Mouse (Mus musculus) thymus, adult 18-20 months (tissue): ENCODE data around the gene Tchh.
"Not testable (repeated sequence)": the region's sequence is repeated elsewhere in the genome, so short reads cannot be mapped to it uniquely, and the experiment has no call there.

Experiments
- DNase-seq, 2 experiments: peaks; one replicate each; pipeline ENCODE4 v3.0.0; 2022; ENCODE audit warnings: mixed read lengths in 2 of 2

Tchh gene

DNA sequence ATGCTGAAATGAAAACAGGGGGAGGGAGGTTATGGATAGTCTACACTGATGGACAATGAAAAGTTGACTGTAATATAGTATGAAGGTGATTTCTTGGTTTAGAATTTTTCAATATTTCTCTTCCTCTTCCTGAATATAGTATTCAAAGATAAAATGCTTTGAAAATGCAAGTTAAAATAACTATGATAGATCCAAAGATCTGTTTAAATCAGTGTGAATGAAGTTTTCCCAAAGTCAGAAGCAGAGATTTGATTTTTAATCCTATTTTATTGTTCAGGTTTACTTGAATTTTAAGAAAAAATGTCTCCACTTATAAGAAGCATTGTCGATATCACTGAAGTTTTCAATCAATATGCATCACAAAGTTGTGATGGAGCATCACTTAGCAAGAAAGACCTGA, at the start of gene Tchh:
TSS of gene Tchh (plus strand) at position 301 of the 400 bp plus-strand sequence.
- no peak for DNase-seq

DNA sequence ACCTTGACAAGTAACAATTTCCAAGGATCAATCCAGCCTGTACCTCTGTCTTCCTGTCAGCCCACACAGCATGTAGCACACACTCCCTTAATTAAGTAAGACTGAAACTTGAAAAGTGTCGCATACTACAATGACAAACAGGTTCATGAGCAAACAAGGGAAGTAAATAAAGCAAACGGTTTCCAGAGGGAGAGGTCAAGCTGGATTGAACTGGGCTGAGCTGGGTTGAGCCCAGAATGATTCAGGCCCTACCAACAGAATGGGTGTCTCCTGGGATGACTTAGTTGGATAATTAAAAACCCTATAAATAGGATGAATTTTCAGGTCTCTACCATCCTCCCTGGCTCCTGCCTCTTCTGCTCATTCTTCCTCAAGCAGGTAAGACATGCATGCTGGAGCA, 48.8 kb upstream of the Tchh start, which contains the start of gene Rptn:
TSS of gene Rptn (plus strand) at position 334 of the 400 bp plus-strand sequence.
- DNase-seq, result no peak

DNA sequence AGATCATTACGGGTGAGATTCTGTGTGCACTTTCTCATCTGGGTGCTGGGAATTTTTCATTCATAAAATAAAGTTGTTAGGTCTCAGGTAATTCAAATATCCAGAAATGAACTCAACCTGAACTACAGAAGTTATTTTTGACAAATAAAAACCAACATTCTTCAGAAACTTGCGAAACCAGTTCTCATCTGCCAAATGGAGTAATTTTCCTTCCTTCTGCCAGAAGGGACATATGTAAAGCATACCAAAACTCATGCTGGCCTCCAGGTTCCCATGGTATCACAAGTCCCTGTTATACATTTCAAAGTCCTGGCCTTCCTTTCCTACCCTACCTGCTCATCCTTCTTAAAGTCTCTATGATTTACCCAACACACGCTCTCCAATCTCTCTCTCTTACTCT, 38.2 kb upstream of the Tchh start:
- DNase-seq, result no peak

DNA sequence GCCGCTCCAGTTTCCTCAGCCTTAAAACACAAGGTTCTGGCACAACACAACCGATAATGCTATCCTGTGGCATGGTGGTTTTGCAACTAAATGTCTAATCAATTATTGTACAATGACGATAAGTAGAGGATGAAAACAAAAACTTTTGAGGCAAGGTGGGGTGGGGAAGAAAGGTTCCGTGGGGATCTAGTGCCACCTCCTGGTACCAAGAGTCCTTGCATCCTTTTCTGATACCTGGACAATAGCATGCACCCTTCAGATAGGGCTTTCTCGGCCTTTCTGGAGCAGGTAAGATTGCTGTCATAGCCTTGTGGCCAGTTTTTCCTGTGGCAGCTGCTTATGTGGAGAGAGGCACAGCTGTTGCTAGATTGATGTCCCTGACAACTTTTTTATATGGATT, 35.1 kb upstream of the Tchh start:
- no peak for DNase-seq

DNA sequence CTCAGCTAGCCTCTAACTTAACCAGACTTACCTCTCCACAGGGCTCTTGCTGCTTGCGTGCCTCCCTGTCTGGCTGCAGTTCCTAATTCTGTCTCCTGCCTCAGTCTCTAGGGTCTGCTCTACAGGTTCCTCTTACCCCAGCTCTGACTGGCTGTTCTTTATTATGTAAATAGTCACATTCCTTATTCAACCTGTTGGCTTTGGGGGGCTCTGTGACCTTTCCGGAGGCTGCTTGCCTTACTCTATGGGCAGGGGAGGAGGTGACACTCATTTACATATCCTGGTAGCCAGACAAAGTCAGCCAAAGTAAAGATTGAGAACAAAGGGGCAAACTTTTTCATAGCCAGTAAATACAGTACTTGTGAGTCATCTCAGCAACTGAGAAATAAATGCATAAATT, 30.2 kb upstream of the Tchh start:
- no peak for DNase-seq

DNA sequence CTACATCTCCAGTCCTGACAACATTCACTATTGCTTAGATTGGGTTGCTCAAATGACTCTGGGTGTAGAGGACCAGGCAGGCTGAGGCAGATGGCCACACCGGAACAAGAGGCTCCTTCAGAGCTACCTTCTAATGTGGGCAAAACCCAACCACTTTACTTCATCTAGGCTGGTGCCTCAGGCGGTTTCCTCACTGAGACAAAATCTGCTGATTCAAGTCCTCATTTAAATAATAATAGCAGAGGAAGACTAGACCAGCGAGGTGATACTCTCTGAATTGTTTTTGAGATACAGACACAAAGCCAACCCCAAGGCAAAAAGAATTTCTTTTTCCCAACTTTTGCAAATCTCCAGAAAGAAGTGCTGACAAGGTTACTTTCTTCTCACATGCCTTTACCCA, 10.5 kb upstream of the Tchh start:
- no peak for DNase-seq

DNA sequence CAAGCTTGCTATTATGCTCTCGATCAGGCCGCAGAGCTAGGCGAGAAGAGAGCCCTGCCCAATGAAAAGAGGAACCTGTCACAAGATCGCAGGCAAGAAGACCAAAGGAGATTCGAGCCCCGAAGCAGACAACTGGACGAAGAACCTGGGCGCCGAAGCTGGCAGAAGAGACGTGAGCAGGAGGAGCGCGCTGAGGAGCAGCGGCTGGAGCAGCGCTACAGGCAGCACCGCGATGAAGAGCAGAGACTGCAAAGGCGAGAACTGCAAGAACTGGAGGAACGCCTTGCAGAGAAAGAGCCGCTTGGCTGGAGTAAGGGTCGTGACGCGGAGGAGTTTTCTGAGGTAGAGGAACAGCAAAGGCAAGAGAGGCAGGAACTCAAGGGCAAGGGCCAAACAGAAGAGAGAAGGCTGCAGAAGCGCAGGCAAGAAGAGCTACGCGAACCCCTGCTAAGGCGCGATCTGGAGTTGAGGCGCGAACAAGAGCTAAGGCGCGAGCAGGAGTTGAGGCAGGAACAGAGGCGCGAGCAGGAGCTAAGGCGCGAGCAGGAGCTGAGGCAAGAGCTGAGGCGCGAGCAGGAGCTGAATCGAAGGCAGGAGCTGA, 1.5 kb downstream of the Tchh start:
- DNase-seq, result no peak

DNA sequence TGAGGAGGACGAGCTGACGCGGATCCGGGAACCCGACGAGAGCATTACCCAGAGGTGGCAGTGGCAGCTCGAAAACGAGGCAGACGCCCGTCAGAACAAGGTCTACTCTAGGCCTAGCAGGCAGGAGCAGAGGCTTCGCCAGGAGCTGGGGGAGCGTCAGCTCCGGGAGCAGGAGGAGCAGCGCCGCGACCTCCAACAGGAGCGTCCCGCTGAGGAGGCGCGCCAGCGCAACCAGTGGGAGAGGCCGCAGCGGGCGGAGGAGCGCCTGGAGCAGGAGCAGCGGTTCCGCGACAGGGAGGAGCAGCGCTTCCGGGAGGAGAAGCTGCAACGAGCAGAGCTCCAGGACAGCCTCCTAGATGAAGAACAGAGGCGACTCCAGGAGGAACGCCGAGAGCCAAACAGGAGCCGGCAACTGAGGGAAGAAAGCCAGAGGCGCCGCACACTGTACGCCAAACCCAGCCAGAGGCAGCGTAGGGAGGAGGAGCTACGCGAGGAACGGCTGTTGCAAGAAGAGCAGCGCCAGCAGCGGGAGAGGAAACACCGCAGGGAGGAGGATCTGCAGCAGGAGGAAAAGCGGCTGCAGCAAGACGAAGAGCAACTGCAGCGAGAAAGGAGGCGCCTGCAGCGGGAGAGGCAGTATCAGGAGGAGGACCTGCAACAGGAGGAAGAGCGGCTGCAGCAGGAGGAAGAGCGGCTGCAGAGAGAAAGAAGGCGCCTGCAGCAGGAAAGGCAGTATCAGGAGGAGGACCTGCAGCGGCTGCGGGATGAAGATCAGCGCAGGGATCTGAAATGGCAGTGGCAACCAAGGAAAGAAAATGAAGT, 2.4 kb downstream of the Tchh start:
- peak in 1 of 2 experiments; percentile 6 for DNase-seq

DNA sequence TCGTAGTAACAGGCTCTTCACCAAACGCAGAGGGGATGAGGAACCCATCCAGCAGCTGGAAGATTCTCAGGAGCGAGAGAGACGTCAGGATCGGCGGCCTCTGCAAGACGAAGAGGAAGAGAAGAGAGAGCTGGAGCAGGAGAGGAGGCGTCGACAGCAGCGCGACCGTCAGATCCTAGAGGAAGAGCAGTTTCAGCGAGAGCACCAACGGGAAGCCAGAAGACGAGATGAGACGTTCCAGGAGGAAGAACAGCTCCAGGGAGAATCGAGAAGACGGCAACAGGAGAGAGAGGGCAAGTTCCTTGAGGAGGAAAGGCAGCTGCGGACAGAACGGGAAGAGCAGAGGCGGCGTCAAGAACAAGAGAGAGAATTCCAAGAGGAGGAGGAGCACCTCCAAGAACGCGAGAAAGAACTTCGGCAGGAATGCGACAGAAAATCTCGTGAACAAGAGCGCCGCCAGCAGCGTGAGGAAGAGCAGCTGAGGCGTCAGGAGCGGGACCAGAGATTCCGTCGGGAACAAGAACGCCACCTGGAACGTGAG, 3.1 kb downstream of the Tchh start:
- no peak for DNase-seq

DNA sequence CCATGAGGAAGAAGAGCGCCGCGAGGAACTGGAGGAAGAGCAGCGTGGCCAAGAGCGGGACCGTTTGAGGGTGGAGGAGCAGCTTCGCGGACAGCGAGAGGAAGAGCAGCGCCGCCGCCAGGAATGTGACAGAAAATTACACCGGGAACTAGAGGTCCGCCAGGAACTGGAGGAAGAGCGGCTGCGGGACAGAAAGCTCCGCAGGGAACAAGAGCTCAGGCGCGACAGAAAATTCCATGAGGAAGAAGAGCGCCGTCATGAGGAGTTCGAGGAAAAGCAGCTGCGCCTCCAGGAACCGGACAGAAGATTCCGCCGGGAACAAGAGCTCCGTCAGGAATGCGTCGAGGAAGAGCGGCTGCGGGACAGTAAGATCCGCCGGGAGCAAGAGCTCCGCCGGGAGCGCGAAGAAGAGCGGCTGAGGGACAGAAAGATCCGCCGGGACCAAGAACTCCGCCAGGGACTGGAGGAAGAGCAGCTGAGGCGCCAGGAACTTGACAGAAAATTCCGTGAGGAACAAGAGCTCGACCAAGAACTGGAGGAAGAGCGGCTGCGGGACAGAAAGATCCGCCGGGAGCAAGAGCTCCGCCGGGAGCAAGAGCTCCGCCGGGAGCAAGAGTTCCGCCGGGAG, 4.1 kb downstream of the Tchh start:
- DNase-seq, result no peak

DNA sequence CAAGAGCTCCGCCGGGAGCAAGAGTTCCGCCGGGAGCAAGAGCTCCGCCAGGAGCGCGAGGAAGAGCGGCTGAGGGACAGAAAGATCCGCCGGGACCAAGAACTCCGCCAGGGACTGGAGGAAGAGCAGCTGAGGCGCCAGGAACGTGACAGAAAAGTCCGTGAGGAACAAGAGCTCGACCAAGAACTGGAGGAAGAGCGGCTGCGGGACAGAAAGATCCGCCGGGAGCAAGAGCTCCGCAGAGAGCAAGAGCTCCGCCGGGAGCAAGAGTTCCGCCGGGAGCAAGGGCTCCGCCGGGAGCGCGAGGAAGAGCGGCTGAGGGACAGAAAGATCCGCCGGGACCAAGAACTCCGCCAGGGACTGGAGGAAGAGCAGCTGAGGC, 4.6 kb downstream of the Tchh start:
- DNase-seq, result not testable (repeated sequence)

DNA sequence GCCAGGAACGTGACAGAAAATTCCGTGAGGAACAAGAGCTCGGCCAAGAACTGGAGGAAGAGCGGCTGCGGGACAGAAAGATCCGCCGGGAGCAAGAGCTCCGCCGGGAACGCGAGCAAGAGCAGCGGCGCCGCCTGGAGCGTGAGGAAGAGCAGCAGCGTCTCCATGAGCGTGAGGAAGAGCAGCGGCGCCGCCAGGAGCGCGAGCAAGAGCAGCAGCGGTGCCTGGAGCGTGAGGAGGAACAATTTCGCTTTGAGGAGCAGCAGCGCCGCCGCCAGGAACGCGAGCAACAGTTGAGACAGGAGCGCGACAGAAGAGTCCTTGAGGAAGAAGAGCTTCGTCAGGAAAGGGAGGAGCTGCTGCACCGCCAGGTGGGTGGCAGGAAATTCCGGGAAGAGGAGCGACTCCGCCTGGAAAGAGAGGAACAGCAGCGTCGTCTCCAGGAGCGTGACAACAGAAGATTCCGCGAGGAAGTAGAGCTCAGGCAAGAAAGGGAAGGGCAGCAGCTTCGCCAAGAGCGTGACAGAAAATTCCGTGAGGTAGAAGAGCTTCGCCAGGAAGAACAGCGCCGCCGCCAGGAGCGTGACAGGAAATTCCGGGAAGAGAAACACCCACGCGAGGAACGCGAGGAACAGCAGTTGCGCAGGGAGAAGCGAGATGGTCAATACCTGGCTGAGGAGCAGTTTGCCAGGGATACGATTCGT, 5.2 kb downstream of the Tchh start:
- no peak for DNase-seq

DNA sequence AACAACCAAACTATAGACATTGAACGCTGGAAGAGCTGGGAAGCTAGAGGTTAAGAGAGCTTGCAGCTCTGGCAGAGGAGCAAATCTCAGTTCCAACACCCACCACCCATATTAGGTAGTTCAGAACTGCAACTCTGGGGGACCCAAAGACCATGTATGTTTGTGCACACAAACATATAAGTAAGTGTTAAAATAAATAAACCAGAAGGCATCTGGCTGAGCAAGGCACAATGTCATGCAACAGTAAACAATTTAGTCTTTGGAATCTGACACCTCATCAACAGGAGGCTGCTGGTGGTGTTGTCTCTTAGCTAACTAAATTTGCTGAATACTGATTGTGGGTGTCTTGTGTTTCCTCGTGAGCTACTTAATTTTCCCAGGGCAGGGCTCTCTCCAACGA, 24.4 kb downstream of the Tchh start:
- DNase-seq, result no peak

DNA sequence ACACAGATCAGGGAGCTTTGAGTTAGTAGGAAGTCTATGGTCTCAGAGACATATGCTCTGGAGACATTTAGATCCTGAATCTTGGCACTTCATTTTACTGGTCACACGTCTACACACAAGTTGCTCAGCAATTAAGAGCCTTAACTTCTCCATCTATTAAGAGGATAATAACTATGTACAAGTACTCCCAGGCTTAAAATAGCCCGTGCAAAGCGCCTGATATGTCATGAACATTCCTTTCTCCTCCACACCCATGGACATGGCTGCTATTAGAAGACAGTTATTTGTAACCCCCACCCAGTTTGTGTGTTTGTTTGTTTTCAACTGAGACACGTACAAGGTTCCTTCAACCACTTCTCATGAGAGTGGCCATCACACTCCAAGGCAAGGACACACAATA, 25.0 kb downstream of the Tchh start:
- no peak for DNase-seq

DNA sequence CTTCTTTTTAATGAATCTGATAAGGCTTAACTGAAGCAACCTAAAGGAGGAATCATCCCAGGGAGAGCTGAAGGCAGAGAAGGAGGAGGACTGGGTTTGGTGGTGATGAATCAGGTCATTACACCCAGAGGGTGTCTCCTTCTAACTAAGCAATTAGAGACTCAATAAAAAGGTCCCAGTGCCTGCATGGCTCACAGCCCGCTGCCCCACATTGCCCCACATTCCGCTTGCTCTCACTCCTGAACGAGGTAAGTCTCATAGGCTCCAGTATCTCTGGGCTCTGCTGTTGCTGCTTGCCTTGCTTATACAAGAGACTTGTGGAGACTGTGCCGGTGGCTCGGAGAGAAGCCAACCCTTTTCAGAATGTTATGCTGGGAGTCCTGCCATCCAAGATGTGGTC, 26.4 kb downstream of the Tchh start, which contains the start of gene Tchhl1:
TSS of gene Tchhl1 (plus strand) at position 194 of the 400 bp plus-strand sequence.
- DNase-seq, result no peak

DNA sequence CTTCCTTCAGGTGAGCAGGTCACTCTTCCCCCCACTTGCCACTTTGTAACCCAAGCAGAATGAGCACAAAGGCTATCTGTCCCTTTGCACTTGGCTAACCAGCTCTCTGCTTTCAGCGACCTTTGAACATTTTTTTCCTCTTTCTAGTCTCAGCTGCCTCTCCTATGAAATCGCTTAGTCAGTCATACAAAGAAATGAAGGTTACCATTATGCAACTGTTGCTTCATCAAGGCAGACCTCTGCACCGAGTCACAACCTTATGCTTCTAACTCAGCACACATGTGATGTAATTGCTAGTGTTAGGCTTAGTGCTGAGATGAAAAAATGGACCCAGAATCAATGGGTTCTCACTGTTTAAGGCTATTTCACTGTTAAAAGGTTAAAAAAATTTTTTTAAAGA, 27.5 kb downstream of the Tchh start:
- no peak for DNase-seq

DNA sequence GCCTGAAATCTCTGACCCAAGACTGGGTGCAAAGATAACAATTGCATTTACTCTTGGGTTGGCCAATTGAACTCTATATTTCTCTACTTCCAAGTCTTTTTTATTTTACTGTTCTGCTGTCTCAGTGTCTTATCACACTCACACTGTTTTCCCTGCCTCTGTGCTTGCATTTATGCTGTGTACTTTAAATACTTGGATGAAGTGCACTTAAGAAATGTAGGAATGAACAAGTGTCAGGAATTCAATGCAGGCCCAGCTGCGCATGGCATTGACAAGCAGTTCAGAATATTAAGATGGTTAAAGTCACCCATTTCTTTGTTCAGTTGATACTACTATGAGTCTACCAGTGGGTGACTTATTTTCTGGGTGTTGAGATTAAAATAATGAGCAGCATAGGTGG, 37.9 kb downstream of the Tchh start:
- DNase-seq, result no peak

DNA sequence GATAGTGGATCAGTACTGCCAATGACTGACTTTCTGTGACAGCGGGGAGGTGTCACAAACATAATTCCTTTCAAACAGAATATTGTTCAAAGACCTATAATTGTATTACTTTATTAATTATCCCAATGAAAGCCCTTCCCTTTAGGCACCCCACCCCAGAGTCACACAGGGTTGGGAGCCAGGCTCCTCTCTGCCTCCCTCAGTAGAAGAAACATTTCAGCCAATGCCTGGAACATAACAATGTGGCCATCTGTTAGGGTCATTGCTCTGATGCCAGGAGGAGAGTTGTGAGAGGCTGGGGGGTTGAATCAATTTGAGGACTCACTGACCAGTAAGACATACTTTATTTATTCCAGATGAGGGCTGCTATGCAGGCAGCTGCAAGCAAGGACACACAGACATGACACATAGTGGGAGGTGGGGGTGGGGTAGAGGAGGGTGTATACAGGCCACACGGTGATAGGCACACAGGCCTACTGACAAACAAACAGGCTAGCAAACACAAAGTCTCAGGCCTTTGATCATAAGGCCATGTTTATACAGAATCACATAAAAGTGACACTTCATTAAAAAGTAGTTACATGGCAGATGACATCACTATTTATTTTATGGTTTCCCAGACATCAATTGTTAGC, 40.0 kb downstream of the Tchh start:
- DNase-seq, result no peak

DNA sequence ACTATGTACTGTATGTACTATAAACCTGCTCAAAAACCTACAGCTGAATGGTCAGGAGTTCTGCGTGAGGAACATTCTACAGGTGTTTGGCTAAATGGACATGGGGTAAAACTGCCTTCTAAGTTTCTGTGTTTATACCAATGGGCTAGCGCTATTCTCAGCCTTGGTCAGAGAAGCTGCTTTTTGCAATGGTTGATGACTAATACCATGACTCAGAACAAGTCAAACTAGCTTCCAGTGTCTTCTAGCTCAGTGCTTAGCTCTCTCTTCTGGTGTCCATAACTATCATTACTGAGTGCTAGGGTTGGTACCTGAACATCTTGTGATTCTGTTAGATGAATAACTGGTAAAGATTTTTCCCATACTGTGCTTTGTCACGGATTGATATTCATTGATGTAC, 43.5 kb downstream of the Tchh start:
- no peak for DNase-seq

DNA sequence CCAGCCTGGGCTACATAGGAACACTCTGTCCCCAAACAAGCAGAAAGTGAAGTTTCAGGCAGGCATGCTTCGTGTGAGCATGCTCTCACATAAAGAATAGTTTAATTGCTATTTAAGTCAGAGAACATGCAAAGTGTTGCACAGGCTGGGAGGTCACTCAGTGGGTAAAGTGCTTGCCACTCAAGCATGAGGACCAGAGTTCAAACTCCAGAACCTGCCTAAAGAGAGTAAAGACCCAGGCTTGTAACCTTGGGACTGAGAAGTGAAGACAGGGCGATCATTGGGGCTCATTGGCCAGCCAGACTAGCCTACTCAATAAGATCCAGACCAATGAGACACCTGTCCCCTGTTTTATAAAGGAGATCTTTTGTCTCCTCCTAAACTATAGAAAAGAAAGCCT, 46.4 kb downstream of the Tchh start:
- no peak for DNase-seq

DNA sequence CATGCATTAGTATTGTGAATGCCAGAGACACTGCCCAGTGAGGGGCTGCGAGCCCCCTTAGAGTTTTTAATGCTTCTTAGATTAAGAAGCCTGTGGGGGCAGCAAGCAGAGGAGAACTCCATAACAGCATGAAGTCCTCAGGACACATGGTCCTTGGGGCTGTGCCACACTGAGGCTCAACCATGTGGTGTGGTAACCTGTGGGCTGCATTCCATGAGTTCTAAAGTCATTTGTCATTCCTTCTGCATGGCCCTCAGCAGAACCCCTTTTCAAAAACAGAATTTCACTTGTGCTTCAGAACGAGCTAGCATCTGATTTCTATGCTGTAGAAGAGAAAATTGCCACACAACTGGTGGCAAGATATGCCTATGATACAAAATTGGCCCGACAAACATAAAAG, 50.0 kb downstream of the Tchh start:
- no peak for DNase-seq

DNA sequence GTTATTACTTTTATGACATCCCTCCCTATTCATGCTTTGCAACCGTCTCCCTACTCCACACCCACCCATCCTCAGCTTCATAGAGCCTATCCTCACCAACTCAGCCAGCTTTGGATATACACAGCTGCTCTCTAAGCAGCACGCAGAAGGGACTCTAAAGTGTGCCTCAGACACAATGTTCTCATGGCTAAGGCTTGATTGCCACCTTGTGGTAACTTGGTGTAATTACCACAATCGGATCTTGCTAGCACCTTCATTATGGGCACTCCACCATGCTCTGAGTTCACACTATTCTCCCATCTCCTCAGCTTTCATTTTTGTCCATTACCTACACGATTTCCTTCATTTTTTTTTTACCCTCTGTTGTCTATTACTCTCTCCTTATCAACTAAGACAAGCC, 51.9 kb downstream of the Tchh start:
- DNase-seq, result peak in 1 of 2 experiments; percentile 15

DNA sequence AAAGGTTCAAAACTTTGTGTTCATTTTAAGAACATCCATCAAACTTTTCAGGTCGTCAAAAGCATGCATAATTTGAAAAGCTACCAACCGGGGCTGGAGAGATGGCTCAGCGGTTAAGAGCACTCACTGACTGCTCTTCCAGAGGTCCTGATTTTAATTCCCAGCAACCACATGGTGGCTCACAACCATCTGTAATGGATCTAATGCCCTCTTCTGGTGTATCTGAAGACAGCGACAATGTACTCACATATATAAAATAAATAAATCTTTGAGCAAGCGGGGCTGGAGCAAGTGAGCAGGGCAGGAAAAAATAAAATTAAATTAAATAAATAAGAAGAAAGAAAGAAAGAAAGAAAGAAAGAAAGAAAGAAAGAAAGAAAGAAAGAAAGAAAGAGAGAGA, 52.6 kb downstream of the Tchh start:
- DNase-seq, result not testable (repeated sequence)
